Mouse (Mus musculus): ENCODE measurements around the gene Slco1c1. TPM values are rescaled to one million over a fixed set of nuclear protein-coding genes. Genes with fewer than 3 reads are reported as not detected.

Gene Slco1c1
- polyA plus RNA-seq, 1 experiment: 0.13 TPM

GRCm38 (mm10) chr6:141522541-141522940 is 1.6 kb upstream of the Slco1c1 start:
- no peaks in the 10 kb centered on the region for H3K4me1 ChIP-seq (ENCODE audit: control insufficient read depth, insufficient read depth, low read length)
- no peak overlapping the region for H3K4me3 ChIP-seq (replicated peaks; ENCODE audit: extremely low read depth, low read depth, low read length)
- no peak for TF ChIP-seq CTCF (IDR thresholded peaks at IDR 0.05; ENCODE audit: insufficient read depth, low read length)
- no peak for TF ChIP-seq POLR2A (IDR thresholded peaks at IDR 0.05; ENCODE audit: borderline replicate concordance, extremely low read depth, low read depth, low read length)
- DNase-seq: no peak
- 59% methylated on average over 2 of the region's 2 CpGs for WGBS

- Histone ChIP-seq H3K4me1 (ENCODE audit: control insufficient read depth, insufficient read depth, low read length) (no peaks in the 10 kb centered on the region), H3K4me3 (replicated peaks; ENCODE audit: extremely low read depth, low read depth, low read length) (no peak overlapping the region)
- WGBS: 97% methylated on average over 1 of the region's 1 CpGs
- no peak for DNase-seq
- TF ChIP-seq CTCF (IDR thresholded peaks at IDR 0.05; ENCODE audit: insufficient read depth, low read length) (no peak), POLR2A (IDR thresholded peaks at IDR 0.05; ENCODE audit: borderline replicate concordance, extremely low read depth, low read depth, low read length) (no peak)
These were observed 1.6 kb downstream of the Slco1c1 start for GRCm38 (mm10) chr6:141525787-141526186.

GRCm38 (mm10) chr6:141530865-141531264 is 6.7 kb downstream of the Slco1c1 start:
- WGBS: 67% methylated on average over 6 of the region's 6 CpGs
- Histone ChIP-seq H3K4me1 (ENCODE audit: control insufficient read depth, insufficient read depth, low read length) (no peaks in the 10 kb centered on the region), H3K4me3 (replicated peaks; ENCODE audit: extremely low read depth, low read depth, low read length) (no peak overlapping the region)
- no peak for DNase-seq
- TF ChIP-seq CTCF (IDR thresholded peaks at IDR 0.05; ENCODE audit: insufficient read depth, low read length) (no peak), POLR2A (IDR thresholded peaks at IDR 0.05; ENCODE audit: borderline replicate concordance, extremely low read depth, low read depth, low read length) (no peak)

GRCm38 (mm10) chr6:141537298-141537697 is 13.1 kb downstream of the Slco1c1 start:
- WGBS: 32% methylated on average over 3 of the region's 3 CpGs
- Histone ChIP-seq H3K4me1 (ENCODE audit: control insufficient read depth, insufficient read depth, low read length) (no peaks in the 10 kb centered on the region), H3K4me3 (replicated peaks; ENCODE audit: extremely low read depth, low read depth, low read length) (no peak overlapping the region)
- no peak for DNase-seq
- no peak for TF ChIP-seq POLR2A (IDR thresholded peaks at IDR 0.05; ENCODE audit: borderline replicate concordance, extremely low read depth, low read depth, low read length)
- no peak for TF ChIP-seq CTCF (IDR thresholded peaks at IDR 0.05; ENCODE audit: insufficient read depth, low read length)

- WGBS: 63% methylated on average over 1 of the region's 1 CpGs
- no peak for DNase-seq
- TF ChIP-seq CTCF (IDR thresholded peaks at IDR 0.05; ENCODE audit: insufficient read depth, low read length): no peak
- TF ChIP-seq POLR2A (IDR thresholded peaks at IDR 0.05; ENCODE audit: borderline replicate concordance, extremely low read depth, low read depth, low read length): no peak
These were observed 17.0 kb downstream of the Slco1c1 start for GRCm38 (mm10) chr6:141541136-141541535.

GRCm38 (mm10) chr6:141543344-141543743 is 19.2 kb downstream of the Slco1c1 start:
- Histone ChIP-seq H3K4me1 (ENCODE audit: control insufficient read depth, insufficient read depth, low read length) (no peaks in the 10 kb centered on the region), H3K4me3 (replicated peaks; ENCODE audit: extremely low read depth, low read depth, low read length) (no peak overlapping the region)
- WGBS: 64% methylated on average over 7 of the region's 7 CpGs
- DNase-seq: no peak
- no peak for TF ChIP-seq CTCF (IDR thresholded peaks at IDR 0.05; ENCODE audit: insufficient read depth, low read length)
- no peak for TF ChIP-seq POLR2A (IDR thresholded peaks at IDR 0.05; ENCODE audit: borderline replicate concordance, extremely low read depth, low read depth, low read length)

More at GRCm38 (mm10) chr6:141541136-141541535, 17.0 kb downstream of the Slco1c1 start:
- no peaks in the 10 kb centered on the region for H3K4me1 ChIP-seq (ENCODE audit: control insufficient read depth, insufficient read depth, low read length)
- H3K4me3 ChIP-seq (replicated peaks; ENCODE audit: extremely low read depth, low read depth, low read length): no peak overlapping the region

- TF ChIP-seq CTCF (IDR thresholded peaks at IDR 0.05; ENCODE audit: insufficient read depth, low read length) (no peak), POLR2A (IDR thresholded peaks at IDR 0.05; ENCODE audit: borderline replicate concordance, extremely low read depth, low read depth, low read length) (no peak)
- H3K4me3 ChIP-seq (replicated peaks; ENCODE audit: extremely low read depth, low read depth, low read length): no peak overlapping the region
- 90% methylated on average over 1 of the region's 1 CpGs for WGBS
- DNase-seq: no peak
- no peaks in the 10 kb centered on the region for H3K4me1 ChIP-seq (ENCODE audit: control insufficient read depth, insufficient read depth, low read length)
These were observed 34.0 kb downstream of the Slco1c1 start for GRCm38 (mm10) chr6:141558118-141558517.

- TF ChIP-seq CTCF (IDR thresholded peaks at IDR 0.05; ENCODE audit: insufficient read depth, low read length): no peak
- no peak for TF ChIP-seq POLR2A (IDR thresholded peaks at IDR 0.05; ENCODE audit: borderline replicate concordance, extremely low read depth, low read depth, low read length)
- 82% methylated on average over 2 of the region's 2 CpGs for WGBS
- no peak overlapping the region for H3K4me3 ChIP-seq (replicated peaks; ENCODE audit: extremely low read depth, low read depth, low read length)
- no peaks in the 10 kb centered on the region for H3K4me1 ChIP-seq (ENCODE audit: control insufficient read depth, insufficient read depth, low read length)
- DNase-seq: no peak
These were observed 43.2 kb downstream of the Slco1c1 start for GRCm38 (mm10) chr6:141567366-141567765.

GRCm38 (mm10) chr6:141567852-141568558 is 43.8 kb downstream of the Slco1c1 start:
- no peak for DNase-seq

GRCm38 (mm10) chr6:141568559-141568946 is 44.4 kb downstream of the Slco1c1 start:
- TF ChIP-seq CTCF (IDR thresholded peaks at IDR 0.05; ENCODE audit: insufficient read depth, low read length) (no peak), POLR2A (IDR thresholded peaks at IDR 0.05; ENCODE audit: borderline replicate concordance, extremely low read depth, low read depth, low read length) (no peak)
- H3K4me3 ChIP-seq (replicated peaks; ENCODE audit: extremely low read depth, low read depth, low read length): no peak overlapping the region
- no peaks in the 10 kb centered on the region for H3K4me1 ChIP-seq (ENCODE audit: control insufficient read depth, insufficient read depth, low read length)
- no peak for DNase-seq
- WGBS: 64% methylated on average over 3 of the region's 3 CpGs

More at GRCm38 (mm10) chr6:141567852-141568558, 43.8 kb downstream of the Slco1c1 start:
- H3K4me3 ChIP-seq (replicated peaks; ENCODE audit: extremely low read depth, low read depth, low read length): no peak overlapping the region
- H3K4me1 ChIP-seq (ENCODE audit: control insufficient read depth, insufficient read depth, low read length): no peaks in the 10 kb centered on the region
- WGBS: 79% methylated on average over 10 of the region's 10 CpGs
- TF ChIP-seq CTCF (IDR thresholded peaks at IDR 0.05; ENCODE audit: insufficient read depth, low read length) (no peak), POLR2A (IDR thresholded peaks at IDR 0.05; ENCODE audit: borderline replicate concordance, extremely low read depth, low read depth, low read length) (no peak)
